Mouse (Mus musculus) lung, postnatal 0 days (tissue): ENCODE measurements around the gene Olfr1264.

Experiments used
- CTCF ChIP-seq: IDR thresholded peaks from 2 replicates; pipeline ENCODE4 v1.5.1; 2016; ENCODE audit warnings: antibody characterized with exemption, mild to moderate bottlenecking
- EP300 ChIP-seq: IDR thresholded peaks from 2 replicates; pipeline ENCODE4 v1.6.1; 2016; ENCODE audit warnings: antibody characterized with exemption, mild to moderate bottlenecking, control low read depth

DNA sequence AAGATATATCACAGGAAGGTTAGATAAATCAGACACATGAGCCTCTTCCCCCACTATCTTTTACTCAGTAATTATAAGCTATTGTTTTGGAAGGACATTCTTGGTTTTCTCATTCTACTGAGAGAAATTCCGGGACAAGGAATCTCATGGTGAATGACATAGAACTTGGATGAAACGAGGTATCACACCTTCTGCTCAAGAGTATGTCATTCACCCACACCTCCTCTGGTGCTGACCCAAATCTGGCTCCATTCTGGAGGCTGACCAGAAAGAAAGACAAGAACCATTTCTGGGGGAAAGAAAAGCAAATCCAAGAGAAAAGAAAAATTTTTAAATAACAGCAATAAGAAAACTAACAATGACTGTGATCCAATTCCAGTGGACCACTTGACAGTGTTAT lies 44.7 kb upstream of the Olfr1264 start:
- TF ChIP-seq CTCF = no peak
- no peak for TF ChIP-seq EP300
